Mouse (Mus musculus) left cerebral cortex, adult 9 months (tissue): ENCODE data around the gene Zbtb7a.

Experiments used
- DNase-seq, 2 experiments: peaks; one replicate each; pipeline ENCODE4 v3.0.0; 2022; ENCODE audit warnings: low spot score in 2 of 2

The Zbtb7a gene

GRCm38 (mm10) chr10:81134966-81135681 is at the start of gene Zbtb7a:
Gene Zbtb7a, plus strand, starts transcription at chr10:81135220.
- DNase-seq: no peak

DNA sequence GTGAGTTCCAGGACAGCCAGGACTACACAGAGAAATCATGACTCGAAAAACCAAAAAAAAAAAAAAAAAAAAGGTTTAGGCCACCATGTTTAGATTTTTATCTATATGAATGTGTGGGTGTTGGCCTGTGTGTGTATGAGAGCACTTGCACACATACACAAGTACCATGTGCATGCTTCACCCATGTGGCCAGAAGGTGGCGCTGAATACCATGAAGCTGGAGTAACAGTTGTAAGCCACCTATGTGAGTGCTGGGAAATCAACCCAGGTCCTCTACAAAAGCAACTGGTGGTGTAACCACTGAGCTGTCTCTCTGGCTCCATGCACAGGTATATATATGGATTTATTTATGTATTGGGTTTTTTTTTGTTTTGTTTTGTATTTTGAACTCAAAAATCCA is 48.0 kb upstream of the Zbtb7a start:
- no peak for DNase-seq

DNA sequence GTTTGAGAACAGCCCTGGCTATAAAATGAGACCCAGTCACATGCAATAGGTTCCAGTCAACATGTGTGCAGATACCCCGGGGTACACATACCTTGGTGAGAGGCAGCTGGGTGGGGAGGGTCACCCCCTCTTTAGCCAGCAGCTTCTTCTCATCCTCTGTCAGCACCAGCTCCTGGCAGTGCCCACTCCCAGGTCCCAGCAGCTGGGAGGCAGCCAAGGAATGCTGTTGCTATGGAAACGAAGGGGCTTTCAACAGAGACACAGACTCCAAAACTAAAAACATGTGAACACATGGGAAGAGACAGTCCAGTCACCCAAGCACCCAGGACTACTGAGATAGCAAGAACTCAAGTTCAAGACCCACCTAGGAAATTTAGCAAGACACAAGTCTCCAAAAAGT is 45.8 kb upstream of the Zbtb7a start:
- DNase-seq: no peak

GRCm38 (mm10) chr10:81090621-81091020 is 44.4 kb upstream of the Zbtb7a start:
- DNase-seq: no peak

GRCm38 (mm10) chr10:81092465-81093250 is 42.4 kb upstream of the Zbtb7a start:
- no peak for DNase-seq

- no peak for DNase-seq
Measured at GRCm38 (mm10) chr10:81094931-81095678, 39.9 kb upstream of the Zbtb7a start.

- DNase-seq: peak; percentile 86 to 95
Measured at GRCm38 (mm10) chr10:81105565-81106112, 29.4 kb upstream of the Zbtb7a start, which contains the start of gene Map2k2. Gene Map2k2, plus strand, starts transcription at chr10:81105915.

GRCm38 (mm10) chr10:81106113-81106721 is 28.8 kb upstream of the Zbtb7a start:
- DNase-seq: peak; percentile 68 to 82

- no peak for DNase-seq
Measured at GRCm38 (mm10) chr10:81112946-81113345, 22.1 kb upstream of the Zbtb7a start.

DNA sequence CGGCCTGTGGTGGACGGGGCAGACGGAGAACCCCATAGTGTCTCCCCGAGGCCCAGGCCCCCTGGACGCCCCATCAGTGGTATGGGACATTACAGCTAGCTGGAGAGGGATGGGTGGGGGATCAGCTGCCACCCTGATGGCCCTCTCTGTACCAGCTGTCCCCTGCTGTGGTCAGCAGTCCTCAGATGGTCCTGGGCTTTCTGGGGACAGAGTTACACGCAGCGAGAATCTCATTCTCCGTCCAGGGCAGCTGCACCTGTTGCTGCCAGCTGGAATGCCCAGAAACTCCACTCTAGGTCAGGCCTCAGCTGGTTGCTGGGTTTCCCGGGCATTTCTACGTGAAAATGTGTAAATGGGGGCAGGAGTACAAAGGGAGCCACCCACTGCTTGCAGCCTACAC is 15.4 kb upstream of the Zbtb7a start:
- no peak for DNase-seq

DNA sequence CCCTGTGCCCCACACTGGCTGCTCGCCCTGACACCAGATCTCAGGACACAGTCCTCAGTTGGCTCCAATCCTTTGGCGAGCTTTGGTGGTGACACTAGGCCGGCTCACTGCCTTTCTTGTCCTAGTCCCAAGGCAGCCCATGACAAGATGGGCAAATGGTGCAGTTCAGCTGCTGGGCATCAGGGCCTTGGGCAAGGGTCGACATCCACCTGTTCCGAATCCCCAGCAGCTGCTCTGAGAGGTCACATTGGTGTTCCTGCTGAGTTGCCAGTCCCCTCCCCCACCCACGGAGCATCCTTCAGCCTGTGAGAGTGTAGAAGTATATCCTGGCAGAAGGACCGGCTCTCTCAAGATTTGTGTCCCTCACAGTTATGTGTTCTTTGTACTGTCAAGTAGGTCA is 14.4 kb upstream of the Zbtb7a start:
- DNase-seq: no peak

GRCm38 (mm10) chr10:81122889-81123288 is 12.1 kb upstream of the Zbtb7a start:
- no peak for DNase-seq

DNA sequence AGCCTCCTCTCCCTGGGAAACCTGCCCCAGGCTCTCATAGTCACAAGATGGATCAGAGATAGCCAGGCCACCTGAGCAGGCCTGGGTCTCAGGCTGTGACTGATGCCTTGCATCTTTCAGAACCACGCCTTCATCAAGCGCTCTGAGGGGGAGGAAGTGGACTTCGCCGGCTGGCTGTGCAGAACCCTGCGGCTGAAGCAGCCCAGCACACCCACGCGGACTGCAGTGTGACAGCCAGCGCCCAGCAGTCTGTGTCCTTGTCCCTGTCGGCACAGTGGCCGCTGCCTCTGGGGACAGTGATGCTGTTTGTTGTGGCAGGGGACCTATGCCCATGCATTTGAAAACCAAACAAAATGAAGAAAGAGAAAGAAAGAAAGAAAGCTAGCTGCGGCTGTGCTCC is 11.5 kb upstream of the Zbtb7a start:
- peak in 1 of 2 experiments; percentile 57 for DNase-seq

- DNase-seq: no peak
Measured at GRCm38 (mm10) chr10:81134181-81134587, 836 bp upstream of the Zbtb7a start.

DNA sequence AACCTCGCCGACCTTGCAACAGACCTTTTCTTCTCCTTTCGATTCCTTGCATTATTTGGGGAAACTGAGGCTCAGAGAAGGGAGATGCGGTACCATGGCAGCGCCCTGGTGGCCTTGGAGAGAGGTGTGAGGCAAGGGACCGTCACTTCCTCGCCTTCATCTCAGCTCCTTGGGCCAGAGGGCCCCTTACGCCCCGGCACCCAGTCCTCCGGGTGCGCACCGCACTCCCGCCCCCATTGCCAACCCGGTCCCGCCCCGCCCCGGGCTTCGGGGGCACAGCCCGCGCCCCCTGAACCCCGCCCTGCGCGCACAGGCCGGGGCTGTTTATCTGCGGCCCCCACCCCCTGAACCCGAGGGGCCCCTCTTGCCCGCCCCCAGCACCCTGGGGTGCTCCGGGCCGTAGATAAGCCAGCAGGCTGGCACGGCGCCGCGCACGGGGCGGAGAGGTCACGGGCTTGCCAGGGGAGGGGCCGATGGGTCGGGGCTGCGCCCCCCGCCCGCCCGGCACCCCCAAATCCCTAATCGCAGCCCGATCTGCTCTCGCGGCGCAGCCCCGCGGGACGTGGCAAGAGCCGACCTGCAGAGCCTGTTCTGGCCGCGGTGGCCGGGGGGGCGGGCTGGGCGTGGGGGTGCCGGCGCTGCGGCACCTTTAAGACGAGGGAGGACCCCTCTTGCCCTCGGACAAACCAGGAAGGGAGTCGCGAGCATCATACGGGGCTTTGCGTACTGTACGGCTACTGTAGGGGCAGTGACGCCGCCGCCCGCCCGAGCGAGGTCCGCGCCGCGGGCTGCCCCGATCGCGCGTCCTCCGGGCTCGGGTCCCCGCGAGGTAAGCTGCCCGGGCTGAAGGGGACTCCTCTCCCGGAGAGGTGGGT is 1.0 kb downstream of the Zbtb7a start:
- DNase-seq: peak in 1 of 2 experiments; percentile 68

DNA sequence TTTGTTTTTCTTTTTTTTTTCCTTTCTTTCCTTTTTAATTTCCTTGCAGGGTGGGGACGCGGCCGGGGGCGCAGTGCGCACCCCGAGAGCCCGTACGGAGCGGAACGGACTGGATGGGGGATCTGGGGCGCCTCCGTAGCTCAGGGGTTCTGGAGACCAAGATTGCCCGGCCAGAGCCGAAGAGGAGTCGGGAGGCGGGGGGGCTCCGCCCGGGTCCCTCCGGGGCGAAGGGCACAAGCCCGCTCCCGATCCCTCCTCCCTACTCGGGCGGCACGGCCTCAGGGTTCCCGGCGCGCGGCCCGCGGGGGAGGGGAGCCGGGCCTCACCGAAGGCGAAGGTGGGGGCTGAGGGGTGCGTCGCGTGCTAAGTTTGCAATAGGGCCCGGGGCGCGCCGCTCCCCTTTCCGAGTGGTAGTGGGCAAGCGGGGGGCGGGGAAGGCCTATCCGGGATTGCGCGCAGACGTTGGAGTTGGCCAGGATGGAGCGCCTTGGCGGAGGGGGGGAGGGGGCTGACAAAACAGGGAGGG is 1.7 kb downstream of the Zbtb7a start:
- DNase-seq: peak in 1 of 2 experiments; percentile 79

DNA sequence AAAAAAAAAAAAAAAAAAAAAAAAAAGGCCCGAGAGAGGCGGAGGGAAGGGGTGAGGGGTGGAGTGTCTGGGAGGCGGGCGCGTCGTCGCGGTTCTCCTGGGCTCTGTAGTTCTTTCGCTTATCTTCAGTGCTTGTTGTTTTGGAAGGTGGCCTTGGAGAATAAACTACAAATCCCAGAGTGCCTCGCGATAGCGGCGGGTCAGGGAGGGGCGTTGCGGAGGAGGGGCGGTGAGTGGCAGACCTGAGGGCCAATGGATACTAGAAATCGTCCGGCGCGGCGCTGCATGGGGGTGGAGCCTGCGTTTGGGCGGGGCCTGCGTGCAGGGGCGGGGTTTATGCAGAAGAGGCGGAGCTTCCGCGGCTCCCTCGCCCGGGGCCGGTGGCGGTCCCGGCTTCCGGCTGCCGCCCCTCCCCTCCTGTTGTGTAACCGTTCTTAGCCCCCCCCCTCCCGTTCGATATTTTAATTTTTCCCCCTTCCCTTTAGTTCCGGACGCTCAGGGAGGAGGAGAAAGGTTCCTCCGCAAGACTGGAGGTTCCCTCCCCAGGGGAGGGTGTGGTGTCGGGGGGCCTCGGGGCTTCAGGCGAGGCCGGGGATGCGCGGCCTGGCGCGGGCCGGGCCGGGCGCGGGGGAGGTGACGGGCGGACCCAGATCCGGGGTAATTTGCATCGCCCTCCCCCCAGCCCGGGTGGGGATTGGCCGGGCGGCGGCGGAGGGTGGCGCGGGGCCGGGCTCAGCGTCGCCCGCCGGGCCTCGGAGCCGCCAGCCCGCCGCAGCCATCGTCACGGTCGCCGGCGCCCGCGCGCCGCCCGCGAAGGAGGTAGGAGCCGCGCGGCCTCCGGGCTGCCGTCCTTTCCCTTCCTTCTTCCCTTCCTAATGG is 2.5 kb downstream of the Zbtb7a start:
- peak; percentile 98 to 100 for DNase-seq

GRCm38 (mm10) chr10:81138131-81138782 is 3.2 kb downstream of the Zbtb7a start:
- peak in 1 of 2 experiments; percentile 58 for DNase-seq
